Mouse (Mus musculus): ENCODE measurements around the gene Icam1.

GRCm38 (mm10) chr9:21036666-21037065 lies 20.9 kb downstream of the Icam1 start:
- TF ChIP-seq POLR2A (IDR thresholded peaks at IDR 0.05; ENCODE audit: borderline replicate concordance, extremely low read depth, low read depth, low read length) = no peak
- TF ChIP-seq CTCF (IDR thresholded peaks at IDR 0.05; ENCODE audit: insufficient read depth, low read length) = no peak
